Mouse (Mus musculus) spleen, adult 2 months (tissue): ENCODE measurements around the gene Cdh4.

Experiments
- CTCF ChIP-seq: fragments of 200-500 bp; IDR thresholded peaks from 2 replicates; pipeline ENCODE4 v1.5.1; 2011; ENCODE audit warnings: mild to moderate bottlenecking, inconsistent platforms; ENCODE audit not compliant: insufficient read depth, insufficient read length, insufficient replicate concordance; ENCODE audit errors: extremely low read depth
- POLR2A ChIP-seq: fragments of 200-500 bp; IDR thresholded peaks from 2 replicates; pipeline ENCODE4 v1.6.1; 2011; ENCODE audit warnings: low read depth, low read length, inconsistent platforms

GRCm38 (mm10) chr2:179774440-179775110 lies 332.3 kb downstream of the Cdh4 start:
- no peak for TF ChIP-seq CTCF
- no peak for TF ChIP-seq POLR2A
